Comparison of ENCODE assay signal across 20 mouse cellular contexts in genomic region chr17:66262681-66263240, GRCm38 (mm10).
DNase-seq lines count a peak whose midpoint lies in the region; ATAC-seq lines count a peak whose summit lies in the region.
"Had no signal": no experiment of that assay in that cellular context is flagged by ENCODE, and none has a peak within 500 bp of the region (broad histone marks: within the 10 kb centered on the region; RNA-seq: fewer than 3 reads in every experiment).

No protein-coding gene starts in this region.

- no peaks in the 10 kb centered on the region for H3K9me3 ChIP-seq in intestine, embryonic 15.5 days
- H3K9me3 ChIP-seq in stomach, embryonic 14.5 days (ENCODE audit: control insufficient read depth, low read depth, low read length) = no peaks in the 10 kb centered on the region
- H3K9me3 ChIP-seq: forebrain, embryonic 15.5 days; heart, embryonic 13.5 days; hindbrain, embryonic 12.5 days had no signal

- H3K27ac ChIP-seq in intestine, embryonic 15.5 days = no peak overlapping the region
- no peak overlapping the region for H3K27ac ChIP-seq in stomach, embryonic 14.5 days (ENCODE audit: low read length)
- H3K27ac ChIP-seq: forebrain, embryonic 15.5 days; heart, embryonic 13.5 days; hindbrain, embryonic 12.5 days had no signal

- ATAC-seq in intestine, embryonic 15.5 days = peak; percentile 89
- peak; percentile 60; the same call in 1 of the 2 replicates for ATAC-seq in stomach, embryonic 14.5 days (ENCODE audit: insufficient number of reproducible peaks, insufficient read depth, low FRiP score, low read depth)
- ATAC-seq: forebrain, embryonic 15.5 days; hindbrain, embryonic 16.5 days; inflammation-experienced regulatory T-cells, adult 6 months had no signal

- H3K4me2 ChIP-seq in intestine, embryonic 15.5 days (replicated peaks) = no peak overlapping the region
- no peak overlapping the region for H3K4me2 ChIP-seq in stomach, embryonic 14.5 days (replicated peaks; ENCODE audit: low read depth, low read length)
- H3K4me2 ChIP-seq: forebrain, embryonic 15.5 days; heart, embryonic 13.5 days; hindbrain, embryonic 12.5 days had no signal

- peak; percentile 36 for DNase-seq in urinary bladder, postnatal 14 days (ENCODE audit: low spot score)
- DNase-seq in urinary bladder, postnatal 10 days (ENCODE audit: low spot score) = no peak
- no peak for DNase-seq in cerebellum, adult 8-10 months
- DNase-seq in thymus, adult 18-20 months = no peak
- DNase-seq in heart, adult 8-10 months (ENCODE audit: low spot score) = no peak
- DNase-seq: adrenal gland, postnatal 14 days; cerebellum, adult 11-12 months; cerebellum, adult 9-11 months; cerebellum, postnatal 36 days; gastrocnemius, postnatal 10 days; heart, adult 18-20 months; heart, postnatal 4 days had no signal

- WGBS in intestine, embryonic 15.5 days = 65% methylated on average over 4 of the region's 4 CpGs
- WGBS in stomach, embryonic 14.5 days = 75% methylated on average over 4 of the region's 4 CpGs

- no peaks in the 10 kb centered on the region for H3K36me3 ChIP-seq in intestine, embryonic 15.5 days
- no peaks in the 10 kb centered on the region for H3K36me3 ChIP-seq in stomach, embryonic 14.5 days (ENCODE audit: control insufficient read depth, insufficient read depth, low read length)
- H3K36me3 ChIP-seq: forebrain, embryonic 15.5 days; heart, embryonic 13.5 days; hindbrain, embryonic 12.5 days had no signal

- no peaks in the 10 kb centered on the region for H3K27me3 ChIP-seq in intestine, embryonic 15.5 days (replicated peaks)
- no peaks in the 10 kb centered on the region for H3K27me3 ChIP-seq in stomach, embryonic 14.5 days (ENCODE audit: control insufficient read depth, insufficient read depth, low read length)
- H3K27me3 ChIP-seq: CH12.LX; forebrain, embryonic 15.5 days; heart, embryonic 13.5 days; hindbrain, embryonic 12.5 days had no signal

- no peaks in the 10 kb centered on the region for H3K4me1 ChIP-seq in intestine, embryonic 15.5 days (replicated peaks)
- H3K4me1 ChIP-seq in stomach, embryonic 14.5 days (ENCODE audit: control insufficient read depth, insufficient read depth, low read length) = no peaks in the 10 kb centered on the region
- H3K4me1 ChIP-seq: forebrain, embryonic 15.5 days; heart, embryonic 13.5 days had no signal

- no peak overlapping the region for H3K9ac ChIP-seq in intestine, embryonic 15.5 days
- no peak overlapping the region for H3K9ac ChIP-seq in stomach, embryonic 14.5 days (replicated peaks; ENCODE audit: low read depth, low read length)
- H3K9ac ChIP-seq: forebrain, embryonic 15.5 days; heart, embryonic 13.5 days; hindbrain, embryonic 12.5 days had no signal

- no peak overlapping the region for H3K4me3 ChIP-seq in intestine, embryonic 15.5 days (replicated peaks)
- no peak overlapping the region for H3K4me3 ChIP-seq in stomach, embryonic 14.5 days (ENCODE audit: low read depth, low read length)
- H3K4me3 ChIP-seq: forebrain, embryonic 15.5 days; heart, embryonic 13.5 days; hindbrain, embryonic 12.5 days had no signal
